Mouse (Mus musculus) ES-Bruce4 (cell line): Measurements from ENCODE around the gene Mrpl55.
A peak's percentile ranks its signal among the peaks of the same experiment; 100 is the strongest.

Source experiments
- CTCF ChIP-seq: IDR thresholded peaks from one replicate; pipeline ENCODE4 v1.8.1; 2011; ENCODE audit warnings: low read depth, low read length
- EP300 ChIP-seq: IDR thresholded peaks from 2 replicates; pipeline ENCODE4 v1.6.1; 2011; ENCODE audit warnings: low read depth, low read length; ENCODE audit not compliant: insufficient read depth
- POLR2A ChIP-seq: IDR thresholded peaks from one replicate; pipeline ENCODE4 v1.8.1; 2011; ENCODE audit warnings: low read length; ENCODE audit not compliant: insufficient read depth

DNA sequence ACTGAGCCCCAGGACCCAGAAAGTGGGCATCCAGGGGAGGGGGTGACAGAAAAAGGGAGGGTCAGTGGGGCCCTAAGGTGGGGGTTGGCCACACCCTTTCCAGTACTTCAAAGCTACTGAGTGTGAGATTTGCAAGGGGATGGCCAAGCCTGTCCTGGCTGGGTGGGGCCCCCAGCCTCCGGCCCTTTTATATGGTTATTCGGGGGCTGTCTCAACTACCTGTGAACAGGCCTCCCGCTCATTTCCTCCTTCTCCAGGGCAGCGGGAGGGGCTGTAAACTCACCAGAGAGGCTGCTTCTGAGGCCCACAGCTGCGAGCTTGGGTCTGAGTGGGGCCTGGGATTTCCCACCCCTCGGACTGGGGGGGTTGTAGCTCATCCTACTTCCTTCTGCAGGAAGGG, 41.6 kb downstream of the Mrpl55 start:
- no peak for TF ChIP-seq CTCF
- no peak for TF ChIP-seq POLR2A
- TF ChIP-seq EP300, result peak; percentile 43; the same call in 1 of the 2 replicates
